Mouse (Mus musculus) heart, embryonic 14.5 days (tissue): ENCODE results near the gene Ppcdc. TPM values are rescaled to one million over a fixed set of nuclear protein-coding genes. Genes with fewer than 3 reads are reported as not detected.
"Not testable (repeated sequence)": the region's sequence is repeated elsewhere in the genome, so short reads cannot be mapped to it uniquely, and the experiment has no call there.

Experiments used
- ATAC-seq: fragments of 200-750 bp; cut with Nextera tagmentation; 2 replicates; pipeline ENCODE4 v1.8.0; 2017; ENCODE audit warnings: low read depth, moderate TSS enrichment; ENCODE audit not compliant: insufficient number of reproducible peaks, insufficient read depth, low FRiP score
- H3K27ac ChIP-seq, 2 experiments: fragments of 200-500 bp in 1 of 2; fragments of 300-500 bp in 1 of 2; sonication (generic) in 1 of 2; replicated peaks in 1 of 2; 2 replicates each; pipeline ENCODE4 v1.5.1; 2012 to 2014; ENCODE audit warnings: low read depth in 2 of 2, low read length in 2 of 2, control low read depth in 1 of 2, mild to moderate bottlenecking in 1 of 2, mixed read lengths in 1 of 2; ENCODE audit not compliant: control insufficient read depth in 1 of 2, insufficient read depth in 1 of 2
- H3K27me3 ChIP-seq: fragments of 300-500 bp; sonication (generic); 2 replicates; pipeline ENCODE4 v1.6.1; 2014; ENCODE audit warnings: mild to moderate bottlenecking, low read length, control low read depth; ENCODE audit not compliant: control insufficient read depth, insufficient read depth
- H3K36me3 ChIP-seq: fragments of 300-500 bp; sonication (generic); 2 replicates; pipeline ENCODE4 v1.6.1; 2014; ENCODE audit warnings: mild to moderate bottlenecking, control low read depth, low read length, mixed read lengths; ENCODE audit not compliant: control insufficient read depth, insufficient read depth
- H3K4me1 ChIP-seq, 2 experiments: fragments of 200-500 bp in 1 of 2; fragments of 300-500 bp in 1 of 2; sonication (generic) in 1 of 2; 2 replicates each; pipeline ENCODE4 v1.6.1; 2012 to 2014; ENCODE audit warnings: low read length in 2 of 2, control low read depth in 1 of 2, mixed read lengths in 1 of 2; ENCODE audit not compliant: control insufficient read depth in 2 of 2, insufficient read depth in 2 of 2
- H3K4me2 ChIP-seq: fragments of 300-500 bp; sonication (generic); 2 replicates; pipeline ENCODE4 v1.6.1; 2014; ENCODE audit warnings: mild to moderate bottlenecking, low read length
- H3K4me3 ChIP-seq, 2 experiments: fragments of 200-500 bp in 1 of 2; fragments of 300-500 bp in 1 of 2; sonication (generic) in 1 of 2; 2 replicates each; pipeline ENCODE4 v1.5.1; 2012 to 2014; ENCODE audit warnings: low read length in 2 of 2, mild to moderate bottlenecking in 2 of 2, control low read depth in 1 of 2, low read depth in 1 of 2, moderate library complexity in 1 of 2; ENCODE audit not compliant: control insufficient read depth in 1 of 2, insufficient read depth in 1 of 2
- H3K9ac ChIP-seq: fragments of 300-500 bp; sonication (generic); 2 replicates; pipeline ENCODE4 v1.6.1; 2014; ENCODE audit warnings: mild to moderate bottlenecking, low read length
- H3K9me3 ChIP-seq: fragments of 300-500 bp; sonication (generic); 2 replicates; pipeline ENCODE4 v1.6.1; 2016; ENCODE audit warnings: low read length, control low read depth; ENCODE audit not compliant: control insufficient read depth
- WGBS: fragments of 180-500 bp; shearing (Covaris S2); extraction: QIAGEN DNeasy Blood & Tissue Kit; methylation state at CpG from one replicate; pipeline ENCODE4 v1.1.7; 2014; 5-methylcytosine and 5-hydroxymethylcytosine counted together
- polyA plus RNA-seq: library from polyadenylated mRNA; unstranded; fragments of >200 nt; fragmentation: Nextera tagmentation; extraction: Ambion mirVana; gene quantifications from 2 replicates; pipeline ENCODE4 v1.2.1, GENCODE M21; 2014

Gene Ppcdc
- polyA plus RNA-seq, 1 experiment from 2014 or later = 21.1 TPM

DNA sequence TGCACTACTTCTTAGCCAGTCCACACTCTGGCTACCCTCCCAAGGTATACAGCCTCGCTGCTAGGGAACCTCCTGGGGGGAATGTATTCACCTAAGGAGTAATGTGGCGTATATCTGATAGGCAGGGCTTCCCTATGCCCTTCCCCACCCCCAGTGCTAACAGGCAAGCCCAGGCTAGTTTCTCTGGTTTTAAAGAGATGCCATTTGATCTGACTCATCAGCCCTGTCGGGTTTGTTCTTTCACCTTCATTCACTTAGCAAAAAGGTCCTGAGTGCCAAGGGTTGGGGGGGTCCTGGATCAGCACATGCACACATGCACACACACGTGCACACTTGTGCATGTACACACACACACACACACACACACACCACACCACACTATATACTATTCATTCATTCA lies 12.0 kb downstream of the Ppcdc start:
- H3K9ac ChIP-seq = peak overlapping the region; percentile 8; the same call in 1 of the 2 replicates
- no peak overlapping the region for H3K4me3 ChIP-seq
- WGBS = 68% methylated on average over 4 of the region's 4 CpGs
- no peaks in the 10 kb centered on the region for H3K36me3 ChIP-seq
- no peaks in the 10 kb centered on the region for H3K27me3 ChIP-seq
- no peak overlapping the region for H3K27ac ChIP-seq
- ATAC-seq = no peak
- H3K9me3 ChIP-seq = no peaks in the 10 kb centered on the region
- no peak overlapping the region for H3K4me2 ChIP-seq
- peaks cover 23 to 32% of the 10 kb centered on the region in 2 experiments for H3K4me1 ChIP-seq

DNA sequence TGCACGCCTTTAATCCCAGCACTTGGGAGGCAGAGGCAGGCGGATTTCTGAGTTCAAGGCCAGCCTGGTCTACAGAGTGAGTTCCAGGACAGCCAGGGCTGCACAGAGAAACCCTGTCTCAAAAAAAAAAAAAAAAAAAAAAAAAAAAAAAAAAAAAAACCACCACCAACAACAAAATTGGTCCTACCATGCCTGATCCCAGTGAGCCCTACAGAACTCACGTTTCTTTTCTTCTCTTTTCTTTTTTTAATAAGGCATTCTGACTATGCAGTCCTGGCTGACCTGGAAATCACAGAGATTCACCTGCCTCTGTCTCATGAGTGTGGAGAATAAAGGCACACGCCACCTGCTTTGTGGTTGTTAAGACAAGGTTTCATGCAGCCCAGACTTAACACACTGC lies 12.8 kb downstream of the Ppcdc start:
- H3K9me3 ChIP-seq, H3K36me3 ChIP-seq, H3K4me3 ChIP-seq, ATAC-seq, H3K27ac ChIP-seq, H3K9ac ChIP-seq, H3K4me2 ChIP-seq, H3K27me3 ChIP-seq: not testable (repeated sequence)
- peaks cover 16 to 30% of the 10 kb centered on the region in 2 experiments for H3K4me1 ChIP-seq
- WGBS = 91% methylated on average over 4 of the region's 4 CpGs

DNA sequence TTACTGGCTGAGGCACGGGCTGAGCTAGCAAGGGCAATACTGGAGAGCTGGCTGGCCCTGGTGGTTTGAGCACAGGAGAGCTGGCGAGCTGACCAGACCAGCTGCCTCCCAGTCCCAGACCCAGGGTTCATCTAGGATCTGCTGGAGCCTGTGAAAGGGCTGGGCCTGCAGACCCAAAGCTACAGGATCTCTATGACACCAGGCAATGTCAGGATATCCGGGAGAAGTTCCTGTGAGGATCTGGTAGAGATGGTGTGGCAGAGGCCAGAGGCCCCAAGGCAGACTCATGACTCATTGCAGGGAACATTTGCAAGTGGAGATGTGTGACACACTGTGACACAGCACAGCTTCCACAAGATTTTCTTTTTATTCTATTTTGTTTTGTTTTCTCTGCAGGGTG lies 14.8 kb downstream of the Ppcdc start:
- no peak for ATAC-seq
- peaks cover 32 to 51% of the 10 kb centered on the region in 2 experiments for H3K4me1 ChIP-seq
- 51% methylated on average over 3 of the region's 3 CpGs for WGBS
- H3K27me3 ChIP-seq = no peaks in the 10 kb centered on the region
- no peak overlapping the region for H3K4me2 ChIP-seq
- no peaks in the 10 kb centered on the region for H3K36me3 ChIP-seq
- no peak overlapping the region for H3K9ac ChIP-seq
- no peak overlapping the region for H3K4me3 ChIP-seq
- H3K27ac ChIP-seq = peak overlapping the region in 1 of 2 experiments; percentile 55; a peak in 2 of 4 replicates
- H3K9me3 ChIP-seq = no peaks in the 10 kb centered on the region

DNA sequence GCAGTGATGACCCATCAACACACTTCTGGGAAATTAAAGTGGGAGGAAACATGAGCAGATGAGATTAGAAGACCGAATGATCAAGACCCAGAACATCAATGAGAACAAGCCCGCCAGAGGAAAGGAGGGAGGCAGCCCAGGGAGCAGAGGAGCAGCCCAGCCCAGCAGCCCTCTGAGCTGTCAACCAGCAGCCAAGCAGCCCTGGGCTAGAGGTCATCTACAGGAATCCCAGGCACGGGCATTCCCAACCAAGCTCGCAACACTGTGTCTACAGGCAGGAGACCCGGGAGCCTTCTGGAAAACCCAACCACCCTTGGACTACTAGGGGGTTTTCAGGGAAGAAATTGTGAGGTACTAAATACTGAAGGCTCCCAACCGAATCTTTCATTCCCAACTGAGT lies 15.9 kb downstream of the Ppcdc start:
- Histone ChIP-seq H3K4me2 (no peak overlapping the region), H3K27ac (no peak overlapping the region), H3K9ac (no peak overlapping the region), H3K4me1 (peaks cover 39 to 61% of the 10 kb centered on the region in 2 experiments), H3K4me3 (no peak overlapping the region), H3K27me3 (no peaks in the 10 kb centered on the region), H3K9me3 (no peaks in the 10 kb centered on the region), H3K36me3 (no peaks in the 10 kb centered on the region)
- ATAC-seq = no peak
- WGBS = 27% methylated on average over 6 of the region's 6 CpGs

DNA sequence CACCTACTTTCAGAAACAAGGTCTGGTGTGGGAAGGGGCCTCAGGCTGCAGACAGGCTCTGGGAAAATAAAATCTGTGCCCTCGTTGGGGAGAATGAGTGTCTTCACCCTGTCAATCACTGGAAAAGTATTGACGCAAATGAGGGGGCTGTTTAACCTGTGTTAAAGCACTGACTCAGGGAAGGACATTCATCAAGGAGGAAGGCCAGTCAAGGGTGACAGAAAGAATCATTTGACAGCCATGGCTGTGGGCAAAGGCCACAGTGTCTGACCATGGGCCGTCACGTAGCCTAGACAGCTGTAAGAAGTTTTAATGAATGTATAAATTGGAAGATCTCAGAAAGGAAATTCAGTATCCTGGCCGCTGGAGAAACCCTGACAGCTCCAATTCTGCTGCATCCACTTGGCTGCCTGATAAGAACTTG lies 18.2 kb downstream of the Ppcdc start:
- Histone ChIP-seq H3K36me3 (no peaks in the 10 kb centered on the region), H3K27ac (peak overlapping the region; percentile 55 to 85), H3K4me2 (no peak overlapping the region), H3K9ac (no peak overlapping the region), H3K9me3 (no peaks in the 10 kb centered on the region), H3K27me3 (no peaks in the 10 kb centered on the region), H3K4me3 (no peak overlapping the region), H3K4me1 (peaks cover 36 to 49% of the 10 kb centered on the region in 2 experiments)
- no peak for ATAC-seq
- WGBS = 39% methylated on average over 5 of the region's 5 CpGs

DNA sequence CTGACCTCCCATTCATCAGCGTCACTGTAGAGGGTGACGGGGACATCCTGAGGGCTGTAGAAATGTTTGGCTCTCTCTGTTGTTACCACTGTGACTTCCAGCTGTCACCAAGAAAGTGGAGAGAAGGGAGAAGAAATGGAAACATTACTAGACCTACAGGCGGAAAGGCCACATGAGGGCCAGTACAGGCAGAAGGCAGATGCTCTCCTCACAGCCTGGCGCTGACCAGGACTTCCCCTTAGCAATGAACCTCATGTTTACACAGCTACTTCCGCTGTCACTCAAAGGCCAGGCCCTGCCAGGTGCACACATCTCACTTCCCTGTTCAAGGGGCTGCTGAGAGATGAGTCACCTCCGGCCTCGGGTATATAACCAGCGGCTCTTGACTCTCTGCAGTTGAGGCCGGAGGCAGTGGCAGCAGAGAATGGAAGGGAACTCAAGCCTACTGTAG lies 18.8 kb downstream of the Ppcdc start:
- Histone ChIP-seq H3K27ac (peak overlapping the region; percentile 85 to 92), H3K4me3 (no peak overlapping the region), H3K9me3 (no peaks in the 10 kb centered on the region), H3K27me3 (no peaks in the 10 kb centered on the region), H3K4me1 (peaks cover 36 to 49% of the 10 kb centered on the region in 2 experiments), H3K36me3 (no peaks in the 10 kb centered on the region), H3K4me2 (peak overlapping the region; percentile 51), H3K9ac (no peak overlapping the region; the same call in 1 of the 2 replicates)
- 32% methylated on average over 9 of the region's 9 CpGs for WGBS
- peak; percentile 45 for ATAC-seq

DNA sequence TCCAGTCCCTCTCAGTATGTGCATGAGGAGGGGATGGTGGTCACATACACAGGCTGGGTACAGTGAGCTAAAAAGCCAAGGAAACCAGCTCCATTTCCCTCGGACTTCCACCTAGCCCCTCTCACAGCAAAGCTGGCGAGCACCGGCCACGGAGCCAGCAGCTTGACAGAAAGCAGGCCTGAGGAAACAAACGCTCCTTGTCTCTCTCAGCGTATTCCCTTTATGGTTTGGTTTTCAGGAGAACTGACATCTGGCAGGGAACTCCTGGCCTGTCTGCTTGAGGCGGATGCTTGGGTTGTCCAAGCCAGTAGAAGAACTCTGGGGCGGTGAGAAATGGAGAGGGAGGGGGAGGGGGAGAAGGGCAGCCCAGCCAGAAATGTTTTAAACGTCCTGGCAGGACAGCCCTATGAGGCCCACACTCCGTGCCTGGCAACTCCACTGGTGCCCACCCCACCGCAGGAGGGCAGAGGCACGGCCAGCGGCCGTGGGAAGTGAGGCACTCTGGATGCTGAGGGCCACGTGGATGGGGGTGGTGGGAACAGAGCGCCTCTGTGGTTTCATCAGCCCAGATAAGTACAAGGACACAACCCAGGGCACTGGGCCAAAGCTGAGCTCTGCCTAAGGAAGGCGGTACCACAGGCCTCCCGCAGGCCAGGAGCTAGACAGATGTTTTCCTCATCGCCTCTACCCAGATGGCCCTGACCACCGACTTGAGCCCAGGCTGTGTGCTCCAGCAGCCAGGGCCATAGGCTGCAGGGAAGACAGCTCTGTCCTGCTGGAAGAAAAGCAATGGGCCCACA lies 19.4 kb downstream of the Ppcdc start:
- Histone ChIP-seq H3K4me1 (peaks cover 36 to 49% of the 10 kb centered on the region in 2 experiments), H3K36me3 (no peaks in the 10 kb centered on the region), H3K9ac (peak overlapping the region; percentile 39; the same call in 1 of the 2 replicates), H3K27me3 (no peaks in the 10 kb centered on the region), H3K9me3 (no peaks in the 10 kb centered on the region), H3K27ac (peak overlapping the region; percentile 85 to 92), H3K4me2 (peak overlapping the region; percentile 51), H3K4me3 (no peak overlapping the region)
- 6% methylated on average over 20 of the region's 20 CpGs for WGBS
- ATAC-seq = peak; percentile 84
